Comparison of ENCODE assay signal across 19 mouse cellular contexts in genomic region chr8:108466653-108467052, GRCm38 (mm10).
A peak's percentile ranks its signal among the peaks of the same experiment; 100 is the strongest.
DNase-seq lines count a peak whose midpoint lies in the region; ATAC-seq and TF ChIP-seq lines count a peak whose summit lies in the region.
"Had no signal": no experiment of that assay in that cellular context is flagged by ENCODE, and none has a peak within 500 bp of the region (broad histone marks: within the 10 kb centered on the region; RNA-seq: fewer than 3 reads in every experiment).

No protein-coding gene starts in this region.

- 41% methylated on average over 6 of the region's 6 CpGs for WGBS in forebrain, embryonic 12.5 days
- WGBS in forebrain, embryonic 16.5 days, result 41% methylated on average over 6 of the region's 6 CpGs
- WGBS in hindbrain, embryonic 16.5 days, result 46% methylated on average over 6 of the region's 6 CpGs
- 37% methylated on average over 6 of the region's 6 CpGs for WGBS in midbrain, embryonic 16.5 days
- WGBS in heart, embryonic 12.5 days, result 75% methylated on average over 6 of the region's 6 CpGs

- H3K27ac ChIP-seq in forebrain, embryonic 12.5 days, result peak overlapping the region; percentile 75
- no peak overlapping the region for H3K27ac ChIP-seq in forebrain, embryonic 16.5 days (ENCODE audit: low read length)
- H3K27ac ChIP-seq in hindbrain, embryonic 16.5 days (ENCODE audit: low read depth, low read length), result peak overlapping the region; percentile 68; the same call in 1 of the 2 replicates
- H3K27ac ChIP-seq in midbrain, embryonic 16.5 days (ENCODE audit: low read length), result peak overlapping the region; percentile 77
- no peak overlapping the region for H3K27ac ChIP-seq in left cerebral cortex, adult 2 months
- H3K27ac ChIP-seq in heart, embryonic 12.5 days (ENCODE audit: poor library complexity, severe bottlenecking), result no peak overlapping the region
- H3K27ac ChIP-seq: gastrocnemius, adult 2 months; macrophage had no signal

- peaks cover 33% of the 10 kb centered on the region for H3K4me1 ChIP-seq in forebrain, embryonic 12.5 days
- H3K4me1 ChIP-seq in forebrain, embryonic 16.5 days (replicated peaks; ENCODE audit: control insufficient read depth, insufficient read depth, low read length), result peaks cover 2% of the 10 kb centered on the region; the same call in 1 of the 2 replicates
- peaks cover 10% of the 10 kb centered on the region for H3K4me1 ChIP-seq in hindbrain, embryonic 16.5 days (ENCODE audit: control insufficient read depth, insufficient read depth, low read depth, low read length)
- peaks cover 22% of the 10 kb centered on the region for H3K4me1 ChIP-seq in midbrain, embryonic 16.5 days (ENCODE audit: control insufficient read depth, insufficient read depth, low read length)
- H3K4me1 ChIP-seq in heart, embryonic 12.5 days (replicated peaks), result no peaks in the 10 kb centered on the region

- no peaks in the 10 kb centered on the region for H3K9me3 ChIP-seq in forebrain, embryonic 12.5 days
- no peaks in the 10 kb centered on the region for H3K9me3 ChIP-seq in forebrain, embryonic 16.5 days (ENCODE audit: control insufficient read depth, low read length)
- H3K9me3 ChIP-seq in hindbrain, embryonic 16.5 days (ENCODE audit: control insufficient read depth, low read length), result peaks cover 4% of the 10 kb centered on the region; the same call in 1 of the 2 replicates
- no peaks in the 10 kb centered on the region for H3K9me3 ChIP-seq in midbrain, embryonic 16.5 days (replicated peaks; ENCODE audit: control insufficient read depth, low read length, poor library complexity, severe bottlenecking)
- H3K9me3 ChIP-seq in heart, embryonic 12.5 days (replicated peaks), result no peaks in the 10 kb centered on the region

- no peak for TF ChIP-seq CTCF in left cerebral cortex, adult 2 months (IDR thresholded peaks at IDR 0.05)

- no peak overlapping the region for H3K4me3 ChIP-seq in forebrain, embryonic 12.5 days (replicated peaks)
- no peak overlapping the region for H3K4me3 ChIP-seq in forebrain, embryonic 16.5 days (replicated peaks; ENCODE audit: low read length)
- H3K4me3 ChIP-seq in hindbrain, embryonic 16.5 days (ENCODE audit: low read length), result no peak overlapping the region
- H3K4me3 ChIP-seq in midbrain, embryonic 16.5 days (ENCODE audit: low read depth, low read length), result no peak overlapping the region
- H3K4me3 ChIP-seq in left cerebral cortex, adult 2 months, result no peak overlapping the region
- no peak overlapping the region for H3K4me3 ChIP-seq in heart, embryonic 12.5 days
- H3K4me3 ChIP-seq: gastrocnemius, adult 2 months; myocyte had no signal

- H3K4me2 ChIP-seq in forebrain, embryonic 12.5 days, result no peak overlapping the region
- no peak overlapping the region for H3K4me2 ChIP-seq in forebrain, embryonic 16.5 days (ENCODE audit: low read length)
- no peak overlapping the region for H3K4me2 ChIP-seq in hindbrain, embryonic 16.5 days (ENCODE audit: low read length)
- H3K4me2 ChIP-seq in midbrain, embryonic 16.5 days (ENCODE audit: low read length), result no peak overlapping the region
- no peak overlapping the region for H3K4me2 ChIP-seq in heart, embryonic 12.5 days
- H3K4me2 ChIP-seq: lung, embryonic 14.5 days had no signal

- peaks cover 11% of the 10 kb centered on the region; the same call in 1 of the 2 replicates for H3K27me3 ChIP-seq in forebrain, embryonic 12.5 days
- 0 out of 2 replicates have a peak, but pooled peaks cover 2% of the 10 kb centered on the region for H3K27me3 ChIP-seq in forebrain, embryonic 16.5 days (replicated peaks; ENCODE audit: control insufficient read depth, insufficient read depth, low read length)
- H3K27me3 ChIP-seq in hindbrain, embryonic 16.5 days (replicated peaks; ENCODE audit: control insufficient read depth, insufficient read depth, low read length), result no peaks in the 10 kb centered on the region
- no peaks in the 10 kb centered on the region for H3K27me3 ChIP-seq in midbrain, embryonic 16.5 days (ENCODE audit: control insufficient read depth, insufficient read depth, low read depth, low read length)
- H3K27me3 ChIP-seq in heart, embryonic 12.5 days (replicated peaks), result no peaks in the 10 kb centered on the region

- intact Hi-C loops in left cerebral cortex, adult 2 months (cut with DNase I), result no loop called here

- H3K36me3 ChIP-seq in forebrain, embryonic 12.5 days (replicated peaks), result no peaks in the 10 kb centered on the region
- H3K36me3 ChIP-seq in forebrain, embryonic 16.5 days (ENCODE audit: control insufficient read depth, insufficient read depth), result no peaks in the 10 kb centered on the region
- no peaks in the 10 kb centered on the region for H3K36me3 ChIP-seq in hindbrain, embryonic 16.5 days (ENCODE audit: control insufficient read depth, insufficient read depth, low read length)
- no peaks in the 10 kb centered on the region for H3K36me3 ChIP-seq in midbrain, embryonic 16.5 days (ENCODE audit: control insufficient read depth, insufficient read depth, low read length)
- no peaks in the 10 kb centered on the region for H3K36me3 ChIP-seq in heart, embryonic 12.5 days

- ATAC-seq in forebrain, embryonic 12.5 days (ENCODE audit: low FRiP score), result peak; percentile 83
- ATAC-seq in forebrain, embryonic 16.5 days, result peak; percentile 50; the same call in 1 of the 2 replicates
- ATAC-seq in hindbrain, embryonic 16.5 days, result peak; percentile 79
- ATAC-seq in midbrain, embryonic 16.5 days, result peak; percentile 91
- ATAC-seq in heart, embryonic 12.5 days (ENCODE audit: insufficient number of reproducible peaks, low FRiP score), result no peak
- ATAC-seq: CD4-positive, CD25-positive, alpha-beta regulatory T cell, adult 4 months; intestine, postnatal 0 days had no signal

- H3K9ac ChIP-seq in forebrain, embryonic 12.5 days, result no peak overlapping the region
- no peak overlapping the region for H3K9ac ChIP-seq in forebrain, embryonic 16.5 days (replicated peaks; ENCODE audit: low read depth, low read length)
- H3K9ac ChIP-seq in hindbrain, embryonic 16.5 days (ENCODE audit: low read depth, low read length), result no peak overlapping the region
- H3K9ac ChIP-seq in midbrain, embryonic 16.5 days (ENCODE audit: low read depth, low read length), result no peak overlapping the region
- no peak overlapping the region for H3K9ac ChIP-seq in heart, embryonic 12.5 days
- H3K9ac ChIP-seq: lung, embryonic 14.5 days had no signal

- DNase-seq in cerebellum, adult 9-10 months, result no peak
- no peak for DNase-seq in left cerebral cortex, adult 2 months (ENCODE audit: extremely low spot score in 1 of 2, low spot score in 2 of 2)
- DNase-seq: adrenal gland, adult 8-10 months; cerebellum, postnatal 10 days; gastrocnemius, adult 2 months; heart, postnatal 36 days; kidney, postnatal 10 days; lung, embryonic 14.5 days; right cerebral cortex, postnatal 4 days; thymus, adult 2 months had no signal

Comparison
In these comparisons a context has a peak if more than half of its experiments do, and no peak if none do; other contexts are left out.
1. H3K27ac ChIP-seq: peak in forebrain, embryonic 12.5 days (single experiment), hindbrain, embryonic 16.5 days (single experiment) and midbrain, embryonic 16.5 days (single experiment); none in forebrain, embryonic 16.5 days (single experiment), left cerebral cortex, adult 2 months (single experiment) and heart, embryonic 12.5 days (single experiment).